Comparison of ENCODE assay signal across 9 mouse cellular contexts in genomic region chr14:103011782-103012181, GRCm38 (mm10). TPM values are rescaled to one million over a fixed set of nuclear protein-coding genes. Genes with fewer than 3 reads are reported as not detected.
A peak's percentile ranks its signal among the peaks of the same experiment; 100 is the strongest.
DNase-seq lines count a peak whose midpoint lies in the region; ATAC-seq lines count a peak whose summit lies in the region.
"Had no signal": no experiment of that assay in that cellular context is flagged by ENCODE, and none has a peak within 500 bp of the region (broad histone marks: within the 10 kb centered on the region; RNA-seq: fewer than 3 reads in every experiment).

No protein-coding gene starts in this region.

- no peak overlapping the region for H3K9ac ChIP-seq in hindbrain, embryonic 14.5 days
- no peak overlapping the region for H3K9ac ChIP-seq in hindbrain, embryonic 12.5 days
- H3K9ac ChIP-seq: lung, embryonic 15.5 days had no signal

- H3K4me2 ChIP-seq in hindbrain, embryonic 14.5 days (replicated peaks), result no peak overlapping the region
- H3K4me2 ChIP-seq in hindbrain, embryonic 12.5 days (replicated peaks), result no peak overlapping the region
- H3K4me2 ChIP-seq: lung, embryonic 15.5 days had no signal

- no peaks in the 10 kb centered on the region for H3K36me3 ChIP-seq in hindbrain, embryonic 14.5 days (replicated peaks; ENCODE audit: control insufficient read depth, insufficient read depth)
- H3K36me3 ChIP-seq in hindbrain, embryonic 12.5 days, result no peaks in the 10 kb centered on the region
- H3K36me3 ChIP-seq: lung, embryonic 15.5 days had no signal

- H3K4me3 ChIP-seq in hindbrain, embryonic 14.5 days (replicated peaks; ENCODE audit: low read length), result no peak overlapping the region
- H3K4me3 ChIP-seq in hindbrain, embryonic 12.5 days, result no peak overlapping the region
- H3K4me3 ChIP-seq: lung, embryonic 15.5 days had no signal

- 37% methylated on average over 5 of the region's 5 CpGs for WGBS in hindbrain, embryonic 14.5 days
- 37% methylated on average over 5 of the region's 5 CpGs for WGBS in hindbrain, embryonic 12.5 days

- ATAC-seq in hindbrain, embryonic 14.5 days (ENCODE audit: low FRiP score), result no peak
- no peak for ATAC-seq in hindbrain, embryonic 12.5 days (ENCODE audit: low FRiP score)
- peak; percentile 71 for ATAC-seq in CD4-positive, CD25-positive, alpha-beta regulatory T cell, adult 4 months
- no peak for ATAC-seq in erythroblast, adult 5-6 weeks (replicated peaks; ENCODE audit: low FRiP score, poor library complexity, severe bottlenecking)

- H3K27me3 ChIP-seq in hindbrain, embryonic 14.5 days (ENCODE audit: control insufficient read depth, insufficient read depth, low read length), result no peaks in the 10 kb centered on the region
- no peaks in the 10 kb centered on the region for H3K27me3 ChIP-seq in hindbrain, embryonic 12.5 days
- H3K27me3 ChIP-seq: lung, embryonic 15.5 days had no signal

- no peaks in the 10 kb centered on the region for H3K4me1 ChIP-seq in hindbrain, embryonic 14.5 days (replicated peaks; ENCODE audit: control insufficient read depth, insufficient read depth, low read length)
- no peaks in the 10 kb centered on the region for H3K4me1 ChIP-seq in hindbrain, embryonic 12.5 days

- peak; percentile 53 for DNase-seq in hindbrain, embryonic 14.5 days (ENCODE audit: low spot score)
- peak; percentile 52 for DNase-seq in 3T3-L1 (ENCODE audit: low read depth, low spot score)
- DNase-seq in cerebellum, postnatal 36 days, result peak; percentile 6 to 15
- peak; percentile 19 to 37 for DNase-seq in layer of hippocampus, postnatal 14 days (ENCODE audit: low spot score in 2 of 2)
- DNase-seq in right cerebral cortex, postnatal 4 days, result peak; percentile 57

- no peaks in the 10 kb centered on the region for H3K9me3 ChIP-seq in hindbrain, embryonic 14.5 days (ENCODE audit: control insufficient read depth, low read length)
- no peaks in the 10 kb centered on the region for H3K9me3 ChIP-seq in hindbrain, embryonic 12.5 days (replicated peaks)
- H3K9me3 ChIP-seq: lung, embryonic 15.5 days had no signal

- H3K27ac ChIP-seq in hindbrain, embryonic 14.5 days, result no peak overlapping the region
- no peak overlapping the region for H3K27ac ChIP-seq in hindbrain, embryonic 12.5 days
- H3K27ac ChIP-seq: lung, embryonic 15.5 days had no signal

RNA-seq across cellular contexts. Expression of gene Kctd12, which starts 29.3 kb away (rescaled TPM):
- 25.0 and 31.1 TPM in 2 replicates for polyA plus RNA-seq in hindbrain, embryonic 14.5 days (2014; fragmentation: Nextera tagmentation; extraction: Ambion mirVana)
- polyA plus RNA-seq in hindbrain, embryonic 12.5 days (2016; fragmentation: Nextera tagmentation; extraction: Ambion mirVana), result 19.1 and 22.0 TPM in 2 replicates
- polyA plus RNA-seq in CD4-positive, CD25-positive, alpha-beta regulatory T cell, adult 4 months (2017; shearing (Covaris generic)), result 1 to 10 TPM; 1.0 to 1.6 TPM
- 100 to 1,000 TPM; 101 to 112 TPM for total RNA-seq in layer of hippocampus, postnatal 14 days (2021)
- total RNA-seq in erythroblast, adult 5-6 weeks (2015; ENCODE audit: low replicate concordance), result 40.2 and 87.6 TPM in 2 replicates
- total RNA-seq in erythroblast, adult 5-6 weeks (2017; ENCODE audit: low replicate concordance), result 21.2 and 30.0 TPM in 2 replicates

RNA-seq across cellular contexts. Expression of gene Acod1, which starts 35.0 kb away (rescaled TPM):
- not detected in 2 replicates for polyA plus RNA-seq in hindbrain, embryonic 14.5 days (2014; fragmentation: Nextera tagmentation; extraction: Ambion mirVana)
- not detected in 2 replicates for polyA plus RNA-seq in hindbrain, embryonic 12.5 days (2016; fragmentation: Nextera tagmentation; extraction: Ambion mirVana)
- polyA plus RNA-seq in CD4-positive, CD25-positive, alpha-beta regulatory T cell, adult 4 months (2017; shearing (Covaris generic)), result under 1 TPM; 0.16 to 0.23 TPM
- total RNA-seq in layer of hippocampus, postnatal 14 days (2021), result not detected
- 2.7 TPM in 1 of 2 replicates, not detected in the other for total RNA-seq in erythroblast, adult 5-6 weeks (2015; ENCODE audit: low replicate concordance)
- 0.17 and 1.3 TPM in 2 replicates for total RNA-seq in erythroblast, adult 5-6 weeks (2017; ENCODE audit: low replicate concordance)
- polyA plus RNA-seq: lung, embryonic 15.5 days had no signal

RNA-seq across cellular contexts. Expression of gene Cln5, which starts 58.2 kb away (rescaled TPM):
- 14.7 and 17.0 TPM in 2 replicates for polyA plus RNA-seq in hindbrain, embryonic 14.5 days (2014; fragmentation: Nextera tagmentation; extraction: Ambion mirVana)
- 23.0 and 25.2 TPM in 2 replicates for polyA plus RNA-seq in hindbrain, embryonic 12.5 days (2016; fragmentation: Nextera tagmentation; extraction: Ambion mirVana)
- 10 to 100 TPM; 16.4 to 19.2 TPM for polyA plus RNA-seq in CD4-positive, CD25-positive, alpha-beta regulatory T cell, adult 4 months (2017; shearing (Covaris generic))
- total RNA-seq in layer of hippocampus, postnatal 14 days (2021), result 1 to 10 TPM; 6.4 to 8.9 TPM
- 18.8 and 20.9 TPM in 2 replicates for total RNA-seq in erythroblast, adult 5-6 weeks (2015; ENCODE audit: low replicate concordance)
- total RNA-seq in erythroblast, adult 5-6 weeks (2017; ENCODE audit: low replicate concordance), result 21.9 and 22.2 TPM in 2 replicates
